Mouse (Mus musculus) megakaryocyte, embryonic 14.5 days (primary cell): ENCODE measurements around the gene Pkd1l3. TPM values are rescaled to one million over a fixed set of nuclear protein-coding genes. Genes with fewer than 3 reads are reported as not detected.

ENCODE experiments used
- H3K27me3 ChIP-seq: replicated peaks from 2 replicates; pipeline ENCODE3; 2012; ENCODE audit warnings: inconsistent platforms
- H3K36me3 ChIP-seq: replicated peaks from 2 replicates; pipeline ENCODE3; 2012; ENCODE audit warnings: low read length, inconsistent platforms, mixed read lengths
- H3K4me1 ChIP-seq: 2 replicates; pipeline ENCODE4 v1.6.1; 2012; ENCODE audit warnings: inconsistent platforms
- H3K4me3 ChIP-seq: replicated peaks from 2 replicates; pipeline ENCODE3; 2012; ENCODE audit warnings: moderate library complexity, mild to moderate bottlenecking, inconsistent platforms
- H3K9me3 ChIP-seq: 2 replicates; pipeline ENCODE4 v1.6.1; 2012; ENCODE audit warnings: inconsistent platforms
- FLI1 ChIP-seq: IDR thresholded peaks from 2 replicates; pipeline ENCODE4 v1.6.1; 2012; ENCODE audit warnings: low read length, inconsistent platforms, mixed read lengths
- GATA1 ChIP-seq: IDR thresholded peaks from 3 replicates; pipeline ENCODE4 v1.6.1; 2012; ENCODE audit warnings: mixed read lengths, low read length, inconsistent platforms, borderline replicate concordance
- polyA plus RNA-seq: library from polyadenylated mRNA; stranded (reverse); fragments of >175 nt; gene quantifications from 2 replicates; pipeline ENCODE4 v1.2.3, GENCODE M21; 2012; ENCODE audit warnings: low replicate concordance; ENCODE audit not compliant: insufficient read depth

The Pkd1l3 gene
- polyA plus RNA-seq, 1 experiment: 0.72 TPM

- H3K27me3 ChIP-seq: peaks cover 18% of the 10 kb centered on the region
- peaks cover 10% of the 10 kb centered on the region for H3K4me1 ChIP-seq
- peaks cover 20% of the 10 kb centered on the region for H3K9me3 ChIP-seq
- H3K4me3 ChIP-seq: no peak overlapping the region
- H3K36me3 ChIP-seq: peaks cover 8% of the 10 kb centered on the region
- no peak for TF ChIP-seq GATA1
- no peak for TF ChIP-seq FLI1
Observed at GRCm38 (mm10) chr8:109586972-109587504, 27.3 kb upstream of the Pkd1l3 start.

DNA sequence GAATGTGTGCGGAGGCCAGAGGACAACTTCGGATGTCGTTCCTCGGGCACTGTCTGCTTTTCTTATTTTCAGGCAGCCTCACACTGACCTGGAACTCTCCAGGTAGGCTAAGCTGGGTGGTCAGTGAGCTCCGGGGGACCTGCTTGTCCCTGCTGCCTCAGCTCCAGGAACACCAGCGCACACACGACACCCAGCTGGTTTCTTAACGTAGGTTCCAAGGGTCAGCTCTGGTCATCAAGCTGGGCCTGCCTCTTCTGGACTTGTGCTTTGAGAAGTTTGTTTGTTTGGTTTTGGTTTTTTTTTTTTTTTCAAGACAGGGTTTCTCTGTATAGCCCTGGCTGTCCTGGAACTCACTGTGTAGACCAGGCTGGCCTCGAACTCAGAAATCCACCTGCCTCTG lies 23.4 kb upstream of the Pkd1l3 start:
- peaks cover 47% of the 10 kb centered on the region for H3K36me3 ChIP-seq
- H3K27me3 ChIP-seq: peaks cover 13% of the 10 kb centered on the region
- no peak overlapping the region for H3K4me3 ChIP-seq
- H3K9me3 ChIP-seq: no peaks in the 10 kb centered on the region
- TF ChIP-seq FLI1: no peak
- no peak for TF ChIP-seq GATA1
- H3K4me1 ChIP-seq: peaks cover 6% of the 10 kb centered on the region

GRCm38 (mm10) chr8:109591367-109591766 lies 22.9 kb upstream of the Pkd1l3 start:
- Histone ChIP-seq H3K4me1 (peaks cover 7% of the 10 kb centered on the region; the same call in 1 of the 2 replicates), H3K9me3 (no peaks in the 10 kb centered on the region), H3K27me3 (peaks cover 13% of the 10 kb centered on the region), H3K36me3 (peaks cover 51% of the 10 kb centered on the region), H3K4me3 (no peak overlapping the region)
- TF ChIP-seq FLI1 (no peak), GATA1 (no peak)

- H3K27me3 ChIP-seq: peaks cover 9% of the 10 kb centered on the region
Observed at GRCm38 (mm10) chr8:109592164-109592563, 22.2 kb upstream of the Pkd1l3 start.

DNA sequence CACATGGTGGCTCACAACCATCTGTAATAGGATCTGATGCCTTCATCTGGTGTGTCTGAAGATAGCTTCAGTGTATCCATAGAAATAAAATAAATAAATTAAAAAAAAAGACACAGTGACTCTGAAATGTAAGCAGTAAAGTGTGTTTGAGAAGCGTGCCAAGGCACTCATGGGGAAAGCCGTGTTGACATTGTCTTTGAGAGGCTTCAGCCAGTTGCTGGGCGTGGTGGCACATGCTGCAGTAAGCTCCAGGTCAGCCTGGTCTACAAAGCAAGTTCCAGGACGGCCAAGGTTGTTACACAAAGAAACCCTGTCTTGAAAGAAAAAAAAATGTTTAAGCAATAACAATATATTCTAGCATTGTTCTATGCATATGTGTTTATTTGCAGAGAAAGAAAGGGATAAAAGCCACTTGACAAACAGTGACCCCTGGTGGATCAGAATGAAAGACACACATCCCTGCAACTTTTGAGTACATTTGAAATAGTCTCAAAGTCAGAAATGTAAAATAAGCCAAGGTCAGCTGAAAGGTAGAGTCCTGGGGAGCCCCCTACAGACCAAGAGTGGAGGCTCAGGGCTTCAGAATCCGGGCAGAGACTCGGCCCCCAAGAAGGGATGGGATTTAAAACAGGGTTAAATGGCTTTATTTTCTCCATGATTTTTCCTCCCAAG lies 21.1 kb upstream of the Pkd1l3 start:
- no peak for TF ChIP-seq GATA1
- TF ChIP-seq FLI1: no peak
- peaks cover 8% of the 10 kb centered on the region; the same call in 1 of the 2 replicates for H3K4me1 ChIP-seq
- H3K4me3 ChIP-seq: no peak overlapping the region
- H3K9me3 ChIP-seq: no peaks in the 10 kb centered on the region
- peaks cover 62% of the 10 kb centered on the region for H3K36me3 ChIP-seq
- peaks cover 3% of the 10 kb centered on the region for H3K27me3 ChIP-seq

More at GRCm38 (mm10) chr8:109592164-109592563, 22.2 kb upstream of the Pkd1l3 start:
- peaks cover 8% of the 10 kb centered on the region; the same call in 1 of the 2 replicates for H3K4me1 ChIP-seq
- H3K36me3 ChIP-seq: peaks cover 59% of the 10 kb centered on the region
- no peaks in the 10 kb centered on the region for H3K9me3 ChIP-seq
- TF ChIP-seq FLI1 (no peak), GATA1 (no peak)
- H3K4me3 ChIP-seq: no peak overlapping the region

- no peaks in the 10 kb centered on the region for H3K27me3 ChIP-seq
- no peak overlapping the region for H3K4me3 ChIP-seq
- TF ChIP-seq FLI1 (no peak), GATA1 (no peak)
- peaks cover 8% of the 10 kb centered on the region; the same call in 1 of the 2 replicates for H3K4me1 ChIP-seq
- H3K9me3 ChIP-seq: no peaks in the 10 kb centered on the region
- H3K36me3 ChIP-seq: peaks cover 87% of the 10 kb centered on the region
Observed at GRCm38 (mm10) chr8:109595854-109596253, 18.5 kb upstream of the Pkd1l3 start.

DNA sequence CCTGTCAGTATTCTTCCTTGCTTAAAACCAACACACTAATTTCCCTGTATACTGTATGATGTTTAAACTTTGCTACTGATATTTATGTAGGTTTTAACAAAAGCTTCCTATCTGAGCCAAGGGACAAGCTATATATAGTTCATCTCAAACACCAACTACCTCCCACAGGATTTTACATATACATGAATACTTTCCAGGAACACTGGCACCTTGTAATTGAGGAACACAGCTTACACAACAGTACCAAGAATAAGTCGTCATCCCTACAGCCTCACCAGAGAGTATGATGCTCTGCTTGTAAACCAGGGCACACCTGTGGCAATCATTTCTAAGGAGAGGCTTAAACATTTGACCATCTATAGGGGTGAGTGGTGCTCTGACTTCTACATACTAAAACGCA lies 7.6 kb upstream of the Pkd1l3 start:
- peaks cover 51% of the 10 kb centered on the region for H3K4me1 ChIP-seq
- H3K36me3 ChIP-seq: peaks cover 48% of the 10 kb centered on the region
- no peaks in the 10 kb centered on the region for H3K27me3 ChIP-seq
- H3K9me3 ChIP-seq: no peaks in the 10 kb centered on the region
- peak overlapping the region; percentile 1 for H3K4me3 ChIP-seq
- TF ChIP-seq GATA1 (no peak), FLI1 (no peak)

DNA sequence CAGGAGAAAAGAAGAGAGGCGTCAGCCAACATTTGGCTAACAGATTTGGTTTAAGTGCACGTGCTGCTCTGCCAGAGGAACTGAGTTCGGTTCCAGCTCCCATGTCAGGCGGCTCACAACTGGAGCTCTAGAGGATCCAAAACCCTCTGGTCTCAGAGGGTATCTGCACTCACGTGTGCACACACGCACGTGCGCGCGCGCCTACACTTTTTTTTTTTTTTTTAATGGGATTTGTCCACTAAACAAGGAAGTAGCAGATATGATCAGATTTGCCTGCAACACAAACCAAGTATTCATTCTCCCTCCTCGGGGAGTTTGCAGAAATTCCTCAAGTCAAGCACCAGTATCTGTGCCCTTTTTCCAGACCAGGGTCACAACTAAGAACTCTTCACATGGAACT lies 6.7 kb upstream of the Pkd1l3 start:
- Histone ChIP-seq H3K4me1 (peaks cover 56% of the 10 kb centered on the region), H3K4me3 (peak overlapping the region; percentile 97), H3K27me3 (no peaks in the 10 kb centered on the region), H3K9me3 (no peaks in the 10 kb centered on the region), H3K36me3 (peaks cover 39% of the 10 kb centered on the region)
- TF ChIP-seq GATA1 (no peak), FLI1 (no peak)

DNA sequence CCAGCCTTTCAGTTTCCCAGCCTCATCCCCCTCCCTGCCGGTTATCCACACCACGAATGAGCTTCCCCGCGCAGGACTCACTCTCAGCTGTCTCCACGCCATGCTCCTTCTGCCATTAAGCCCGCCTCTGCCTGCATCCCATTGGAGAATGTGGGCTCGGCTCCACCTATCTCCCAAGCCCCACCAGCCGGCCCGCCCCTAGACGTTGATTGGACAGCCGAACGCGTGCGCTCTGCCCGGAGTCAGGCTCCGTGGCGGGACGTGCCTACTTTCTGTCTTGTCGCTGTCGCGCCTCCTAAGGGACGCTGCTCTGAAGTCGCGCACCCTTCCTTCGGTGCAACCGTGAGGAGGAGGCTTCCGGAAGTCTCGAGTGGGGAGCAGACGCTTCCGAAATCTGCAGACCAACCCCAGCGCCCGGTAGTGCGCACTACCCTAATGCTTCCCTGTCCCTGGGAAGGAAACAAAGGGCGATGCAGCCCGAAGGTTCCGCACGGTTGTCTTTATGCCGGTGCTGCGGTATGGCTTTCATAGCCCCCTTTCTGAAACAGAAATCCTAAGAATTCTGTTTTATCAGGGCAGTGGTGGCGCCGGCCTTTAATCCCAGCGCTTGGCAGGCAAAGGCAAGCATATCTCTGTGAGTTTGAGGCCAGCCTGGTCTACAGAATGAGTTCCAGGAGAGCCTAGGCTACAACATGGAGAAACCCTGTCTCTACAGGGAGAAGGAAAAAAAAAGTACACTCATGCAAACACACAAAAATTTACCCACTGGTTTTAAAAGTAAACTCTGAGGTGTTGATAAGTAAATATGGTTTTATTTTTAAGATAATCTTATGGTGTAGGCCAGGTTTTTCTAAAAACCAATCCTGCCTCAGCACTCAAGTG lies 5.8 kb upstream of the Pkd1l3 start, which contains the start of gene Dhodh:
Gene Dhodh (minus strand): TSS at position 403 of the 882 bp plus-strand sequence.
- H3K27me3 ChIP-seq: no peaks in the 10 kb centered on the region
- peaks cover 31% of the 10 kb centered on the region for H3K36me3 ChIP-seq
- H3K4me1 ChIP-seq: peaks cover 65% of the 10 kb centered on the region
- TF ChIP-seq FLI1 (no peak; the same call in 1 of the 2 replicates), GATA1 (no peak)
- no peaks in the 10 kb centered on the region for H3K9me3 ChIP-seq
- H3K4me3 ChIP-seq: peak within 1 kb of the TSS; percentile 97

DNA sequence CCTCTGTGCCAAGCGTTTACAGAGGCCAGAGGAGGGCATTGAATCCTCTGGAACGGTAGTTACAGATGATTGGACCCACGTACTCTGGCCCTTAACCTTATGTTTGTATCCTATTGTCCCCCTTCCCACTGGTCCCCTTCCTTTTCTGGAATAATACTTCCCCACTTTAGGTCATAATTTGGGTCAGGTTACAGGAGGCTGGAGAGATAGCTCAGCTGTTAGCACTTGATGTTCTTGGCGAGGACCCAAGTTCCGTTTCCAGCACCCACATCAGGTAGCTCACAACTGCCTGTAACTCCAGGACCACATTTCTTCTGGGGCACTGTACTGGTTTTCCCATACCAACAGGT lies 5.2 kb upstream of the Pkd1l3 start:
- Histone ChIP-seq H3K9me3 (no peaks in the 10 kb centered on the region), H3K27me3 (no peaks in the 10 kb centered on the region), H3K36me3 (peaks cover 24% of the 10 kb centered on the region), H3K4me1 (peaks cover 71% of the 10 kb centered on the region), H3K4me3 (peak overlapping the region; percentile 97)
- TF ChIP-seq FLI1: no peak
- no peak for TF ChIP-seq GATA1
